Mouse (Mus musculus): Measurements from ENCODE around the gene Ddx47. TPM values are rescaled to one million over a fixed set of nuclear protein-coding genes. Genes with fewer than 3 reads are reported as not detected.

Gene Ddx47
- polyA plus RNA-seq, 1 experiment: 55.7 TPM

- no peaks in the 10 kb centered on the region for H3K4me1 ChIP-seq (ENCODE audit: control insufficient read depth, insufficient read depth, low read length)
- H3K4me3 ChIP-seq (replicated peaks; ENCODE audit: extremely low read depth, low read depth, low read length): no peak overlapping the region
- DNase-seq: no peak
- TF ChIP-seq CTCF (IDR thresholded peaks at IDR 0.05; ENCODE audit: insufficient read depth, low read length) (no peak), POLR2A (IDR thresholded peaks at IDR 0.05; ENCODE audit: borderline replicate concordance, extremely low read depth, low read depth, low read length) (no peak)
- 50% methylated on average over 4 of the region's 4 CpGs for WGBS
These were observed 44.5 kb downstream of the Ddx47 start for GRCm38 (mm10) chr6:135055882-135056281.

DNA sequence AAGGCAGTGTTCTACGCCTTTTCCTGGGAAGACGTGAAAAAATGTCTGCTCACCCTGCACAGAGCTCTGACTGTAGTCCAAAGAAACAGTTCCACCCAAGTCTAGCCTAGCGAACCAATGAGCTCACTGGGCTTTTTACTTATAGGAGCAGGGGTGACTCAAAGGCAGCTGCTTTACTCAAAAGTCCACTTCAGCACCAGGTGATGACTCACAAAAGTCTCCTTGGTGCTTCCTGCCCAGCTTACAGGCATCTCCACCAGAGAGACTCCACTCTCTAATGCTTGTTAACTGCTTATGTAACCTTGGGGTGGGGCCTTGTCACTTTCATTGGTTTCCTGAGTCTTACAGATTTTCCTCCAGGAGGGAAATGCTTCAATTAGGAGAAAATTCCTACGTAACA is 49.3 kb downstream of the Ddx47 start:
- no peak for TF ChIP-seq CTCF (IDR thresholded peaks at IDR 0.05; ENCODE audit: insufficient read depth, low read length)
- TF ChIP-seq POLR2A (IDR thresholded peaks at IDR 0.05; ENCODE audit: borderline replicate concordance, extremely low read depth, low read depth, low read length): no peak
- H3K4me1 ChIP-seq (ENCODE audit: control insufficient read depth, insufficient read depth, low read length): no peaks in the 10 kb centered on the region
- WGBS: 94% methylated on average over 4 of the region's 4 CpGs
- H3K4me3 ChIP-seq (replicated peaks; ENCODE audit: extremely low read depth, low read depth, low read length): no peak overlapping the region
- DNase-seq: no peak

GRCm38 (mm10) chr6:135064621-135065020 is 53.2 kb downstream of the Ddx47 start:
- Histone ChIP-seq H3K4me1 (ENCODE audit: control insufficient read depth, insufficient read depth, low read length) (no peaks in the 10 kb centered on the region), H3K4me3 (replicated peaks; ENCODE audit: extremely low read depth, low read depth, low read length) (no peak overlapping the region)
- 84% methylated on average over 12 of the region's 12 CpGs for WGBS
- no peak for DNase-seq
- TF ChIP-seq POLR2A (IDR thresholded peaks at IDR 0.05; ENCODE audit: borderline replicate concordance, extremely low read depth, low read depth, low read length) (no peak), CTCF (IDR thresholded peaks at IDR 0.05; ENCODE audit: insufficient read depth, low read length) (no peak)

GRCm38 (mm10) chr6:135065236-135065957 is 54.0 kb downstream of the Ddx47 start, which contains the start of gene Gprc5a:
Gene Gprc5a, plus strand, starts transcription at chr6:135065651.
- DNase-seq: peak; percentile 82
- Histone ChIP-seq H3K4me1 (ENCODE audit: control insufficient read depth, insufficient read depth, low read length) (no peaks in the 10 kb centered on the region), H3K4me3 (replicated peaks; ENCODE audit: extremely low read depth, low read depth, low read length) (peak within 1 kb of the TSS; percentile 75)
- under 1% methylated on average over 44 of the region's 44 CpGs for WGBS
- TF ChIP-seq POLR2A (IDR thresholded peaks at IDR 0.05; ENCODE audit: borderline replicate concordance, extremely low read depth, low read depth, low read length) (peak; percentile 97), CTCF (IDR thresholded peaks at IDR 0.05; ENCODE audit: insufficient read depth, low read length) (no peak)

DNA sequence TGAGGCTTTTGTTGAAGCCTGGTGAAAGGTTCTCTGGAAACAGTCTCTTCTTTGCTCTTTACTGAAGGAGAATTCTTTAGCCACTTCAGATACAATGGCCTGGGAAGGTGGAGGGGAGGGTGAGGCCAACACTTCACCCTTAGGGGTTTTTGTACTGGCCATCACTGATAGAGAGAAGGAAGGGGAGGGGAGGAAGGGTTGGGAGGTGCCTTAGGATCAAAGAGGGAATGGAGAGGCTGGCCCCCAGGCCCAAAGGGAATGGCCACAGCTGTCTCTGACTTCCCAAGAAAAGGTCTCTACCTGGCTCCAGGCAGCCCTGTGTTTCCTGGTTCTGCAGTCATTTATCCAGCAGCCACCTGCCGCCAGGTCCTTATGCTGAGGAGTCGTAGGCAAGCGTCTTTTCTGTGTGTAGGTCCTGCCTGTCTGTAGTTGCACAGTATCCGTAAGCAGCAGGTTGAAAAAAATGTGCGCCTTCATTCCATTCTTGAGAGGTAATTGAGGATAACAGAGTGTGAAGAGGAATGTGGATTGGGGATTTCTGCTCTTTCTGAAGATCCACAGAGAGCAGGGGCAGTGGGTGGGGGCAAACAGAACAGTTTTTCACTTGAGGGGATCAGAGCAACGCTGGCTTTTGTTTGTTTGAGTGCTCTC is 55.5 kb downstream of the Ddx47 start:
- H3K4me1 ChIP-seq (ENCODE audit: control insufficient read depth, insufficient read depth, low read length): no peaks in the 10 kb centered on the region
- H3K4me3 ChIP-seq (replicated peaks; ENCODE audit: extremely low read depth, low read depth, low read length): peak overlapping the region; percentile 75
- TF ChIP-seq POLR2A (IDR thresholded peaks at IDR 0.05; ENCODE audit: borderline replicate concordance, extremely low read depth, low read depth, low read length) (peak; percentile 42; the same call in 1 of the 2 replicates), CTCF (IDR thresholded peaks at IDR 0.05; ENCODE audit: insufficient read depth, low read length) (no peak)
- WGBS: 59% methylated on average over 6 of the region's 6 CpGs
- DNase-seq: no peak

- TF ChIP-seq POLR2A (IDR thresholded peaks at IDR 0.05; ENCODE audit: borderline replicate concordance, extremely low read depth, low read depth, low read length) (no peak), CTCF (IDR thresholded peaks at IDR 0.05; ENCODE audit: insufficient read depth, low read length) (no peak)
- WGBS: 67% methylated on average over 5 of the region's 5 CpGs
- H3K4me3 ChIP-seq (replicated peaks; ENCODE audit: extremely low read depth, low read depth, low read length): peak overlapping the region; percentile 24
- H3K4me1 ChIP-seq (ENCODE audit: control insufficient read depth, insufficient read depth, low read length): no peaks in the 10 kb centered on the region
- DNase-seq: no peak
These were observed 56.8 kb downstream of the Ddx47 start for GRCm38 (mm10) chr6:135068221-135068620.

DNA sequence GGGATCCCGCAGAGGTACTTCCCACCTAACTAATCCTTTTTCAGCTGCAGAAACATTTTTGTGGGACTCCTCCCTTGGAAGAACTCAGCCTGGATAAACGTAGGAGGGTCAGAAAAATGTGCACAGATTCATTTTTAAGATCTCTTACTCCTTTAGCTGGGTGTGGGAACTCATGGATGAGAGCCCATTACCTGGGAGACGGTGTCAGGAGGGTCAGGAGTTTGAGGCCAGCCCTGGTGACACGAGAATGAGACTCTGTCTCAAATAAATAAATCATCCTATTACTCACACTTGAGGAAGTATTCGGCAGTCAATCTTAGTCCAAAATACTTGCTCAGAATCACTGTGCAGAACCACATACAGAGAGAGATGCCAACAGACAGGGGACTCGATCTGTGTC is 58.4 kb downstream of the Ddx47 start:
- H3K4me1 ChIP-seq (ENCODE audit: control insufficient read depth, insufficient read depth, low read length): peaks cover 4% of the 10 kb centered on the region; the same call in 1 of the 2 replicates
- no peak for TF ChIP-seq CTCF (IDR thresholded peaks at IDR 0.05; ENCODE audit: insufficient read depth, low read length)
- TF ChIP-seq POLR2A (IDR thresholded peaks at IDR 0.05; ENCODE audit: borderline replicate concordance, extremely low read depth, low read depth, low read length): no peak
- WGBS: 51% methylated on average over 6 of the region's 6 CpGs
- peak overlapping the region; percentile 19 for H3K4me3 ChIP-seq (replicated peaks; ENCODE audit: extremely low read depth, low read depth, low read length)
- DNase-seq: no peak

GRCm38 (mm10) chr6:135070347-135070746 is 58.9 kb downstream of the Ddx47 start:
- TF ChIP-seq CTCF (IDR thresholded peaks at IDR 0.05; ENCODE audit: insufficient read depth, low read length) (no peak), POLR2A (IDR thresholded peaks at IDR 0.05; ENCODE audit: borderline replicate concordance, extremely low read depth, low read depth, low read length) (no peak)
- 49% methylated on average over 2 of the region's 2 CpGs for WGBS
- Histone ChIP-seq H3K4me1 (ENCODE audit: control insufficient read depth, insufficient read depth, low read length) (peaks cover 5% of the 10 kb centered on the region; the same call in 1 of the 2 replicates), H3K4me3 (replicated peaks; ENCODE audit: extremely low read depth, low read depth, low read length) (peak overlapping the region; percentile 20)
- DNase-seq: no peak

Other genes starting within 250 kb of the Ddx47 start
- 19.5 and 21.1 TPM in 2 replicates for gene Dusp16, start 219.0 kb upstream of the Ddx47 start, polyA plus RNA-seq (2012; rRNA removed)
- gene Crebl2, start 181.5 kb upstream of the Ddx47 start, polyA plus RNA-seq (2012; rRNA removed): 15.9 and 25.1 TPM in 2 replicates
- 6.0 and 9.2 TPM in 2 replicates for gene Gpr19, start 113.0 kb upstream of the Ddx47 start, polyA plus RNA-seq (2012; rRNA removed)
- 26.9 and 31.6 TPM in 2 replicates for gene Cdkn1b, start 91.2 kb upstream of the Ddx47 start, polyA plus RNA-seq (2012; rRNA removed)
- gene Apold1, start 29.9 kb upstream of the Ddx47 start, polyA plus RNA-seq (2012; rRNA removed): 1.2 and 1.7 TPM in 2 replicates
- gene Gprc5a, start 54.0 kb downstream of the Ddx47 start, polyA plus RNA-seq (2012; rRNA removed): 281 and 352 TPM in 2 replicates
- gene Gprc5d, start 106.7 kb downstream of the Ddx47 start, polyA plus RNA-seq (2012; rRNA removed): 0.17 TPM in 1 of 2 replicates, not detected in the other
- 6.3 and 9.2 TPM in 2 replicates for gene Fam234b, start 186.4 kb downstream of the Ddx47 start, polyA plus RNA-seq (2012; rRNA removed)
- 15.4 and 33.8 TPM in 2 replicates for gene Hebp1, start 186.4 kb downstream of the Ddx47 start, polyA plus RNA-seq (2012; rRNA removed)
- 1.4 TPM in 2 replicates for gene Gsg1, start 242.7 kb downstream of the Ddx47 start, polyA plus RNA-seq (2012; rRNA removed)